Mouse (Mus musculus) cerebral cortex, adult 2 months (tissue): Measurements from ENCODE around the gene 2610001J05Rik.

ENCODE experiments used
- WGBS: fragments of 180-500 bp; shearing (Covaris S2); methylation state at CpG from one replicate; pipeline ENCODE4 v1.1.7; 2018; 5-methylcytosine and 5-hydroxymethylcytosine counted together

The 2610001J05Rik gene

GRCm38 (mm10) chr6:13835720-13836665 lies 35.3 kb downstream of the 2610001J05Rik start:
- WGBS: 29% methylated on average over 17 of the region's 17 CpGs

GRCm38 (mm10) chr6:13832770-13833169 lies 38.5 kb downstream of the 2610001J05Rik start:
- WGBS: 32% methylated on average over 2 of the region's 2 CpGs

- 68% methylated on average over 1 of the region's 1 CpGs for WGBS
These were observed 42.4 kb downstream of the 2610001J05Rik start for GRCm38 (mm10) chr6:13828877-13829276.
